Mouse (Mus musculus) testis, adult 2 months (tissue): ENCODE measurements around the gene Fbn1.

Experiments
- CTCF ChIP-seq: fragments of 200-500 bp; IDR thresholded peaks from 2 replicates; pipeline ENCODE4 v1.5.1; 2012; ENCODE audit warnings: low read depth, mild to moderate bottlenecking, inconsistent platforms, low read length, moderate library complexity; ENCODE audit not compliant: control insufficient read depth, insufficient read depth, insufficient replicate concordance
- POLR2A ChIP-seq: fragments of 200-500 bp; IDR thresholded peaks from 2 replicates; pipeline ENCODE4 v1.6.1; 2012; ENCODE audit warnings: low read depth, mild to moderate bottlenecking, inconsistent platforms, low read length, moderate library complexity; ENCODE audit not compliant: control insufficient read depth

DNA sequence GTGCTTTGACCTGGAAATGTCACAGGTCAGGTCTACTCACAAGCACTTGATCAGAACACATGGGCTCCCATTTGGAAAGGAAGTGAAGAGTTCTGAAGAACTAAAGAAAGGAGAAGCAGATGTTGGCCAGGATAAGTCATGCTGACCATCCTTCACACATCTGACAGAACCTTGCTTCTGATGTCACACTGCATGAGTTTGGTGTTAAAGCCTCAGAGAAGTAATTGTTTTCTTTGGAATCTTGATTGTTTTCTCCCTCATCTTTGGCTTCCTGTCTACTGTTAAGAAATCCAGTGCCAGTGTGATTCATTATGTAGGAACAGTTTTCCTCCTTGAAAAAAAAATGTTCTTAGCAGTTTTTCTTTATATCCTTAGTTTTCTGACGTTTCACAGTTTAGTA, 238.9 kb downstream of the Fbn1 start:
- TF ChIP-seq CTCF: no peak
- TF ChIP-seq POLR2A: no peak
